Mouse (Mus musculus) midbrain, embryonic 13.5 days (tissue): ENCODE results near the gene C330021F23Rik. TPM values are rescaled to one million over a fixed set of nuclear protein-coding genes. Genes with fewer than 3 reads are reported as not detected.
A peak's percentile ranks its signal among the peaks of the same experiment; 100 is the strongest.

ENCODE experiments used
- ATAC-seq: fragments of 200-750 bp; cut with Nextera tagmentation; 2 replicates; pipeline ENCODE4 v1.8.0; 2017; ENCODE audit warnings: mild to moderate bottlenecking, moderate TSS enrichment, moderate library complexity
- H3K27ac ChIP-seq: fragments of 300-500 bp; sonication (generic); 2 replicates; pipeline ENCODE4 v1.5.1; 2015; ENCODE audit warnings: inconsistent platforms, mild to moderate bottlenecking, moderate library complexity
- H3K27me3 ChIP-seq: fragments of 300-500 bp; sonication (generic); 2 replicates; pipeline ENCODE4 v1.6.1; 2015; ENCODE audit warnings: mild to moderate bottlenecking, inconsistent platforms
- H3K36me3 ChIP-seq: fragments of 300-500 bp; sonication (generic); 2 replicates; pipeline ENCODE4 v1.6.1; 2015; ENCODE audit warnings: mild to moderate bottlenecking, inconsistent platforms
- H3K4me1 ChIP-seq: fragments of 300-500 bp; sonication (generic); replicated peaks from 2 replicates; pipeline ENCODE4 v1.6.1; 2015; ENCODE audit warnings: inconsistent platforms
- H3K4me2 ChIP-seq: fragments of 300-500 bp; sonication (generic); replicated peaks from 2 replicates; pipeline ENCODE4 v1.6.1; 2015; ENCODE audit warnings: moderate library complexity, mild to moderate bottlenecking, inconsistent platforms
- H3K4me3 ChIP-seq: fragments of 300-500 bp; sonication (generic); replicated peaks from 2 replicates; pipeline ENCODE4 v1.5.1; 2015; ENCODE audit warnings: mild to moderate bottlenecking, inconsistent platforms
- H3K9ac ChIP-seq: fragments of 300-500 bp; sonication (generic); replicated peaks from 2 replicates; pipeline ENCODE4 v1.6.1; 2015; ENCODE audit warnings: mild to moderate bottlenecking, inconsistent platforms
- H3K9me3 ChIP-seq: fragments of 300-500 bp; sonication (generic); 2 replicates; pipeline ENCODE4 v1.6.1; 2016; ENCODE audit warnings: mild to moderate bottlenecking, inconsistent platforms
- WGBS: fragments of 180-500 bp; shearing (Covaris S2); methylation state at CpG from one replicate; pipeline ENCODE4 v1.1.7; 2015; 5-methylcytosine and 5-hydroxymethylcytosine counted together
- polyA plus RNA-seq: library from polyadenylated mRNA; unstranded; fragments of >200 nt; fragmentation: Nextera tagmentation; extraction: Ambion mirVana; gene quantifications from 2 replicates; pipeline ENCODE4 v1.2.1, GENCODE M21; 2015

Gene C330021F23Rik
- polyA plus RNA-seq, 1 experiment from 2014 or later = 1.3 TPM

- no peak for ATAC-seq
- 56% methylated on average over 5 of the region's 5 CpGs for WGBS
- Histone ChIP-seq H3K4me3 (no peak overlapping the region), H3K9me3 (no peaks in the 10 kb centered on the region), H3K4me2 (no peak overlapping the region), H3K9ac (no peak overlapping the region), H3K4me1 (peaks cover 15% of the 10 kb centered on the region), H3K36me3 (no peaks in the 10 kb centered on the region; the same call in 1 of the 2 replicates), H3K27ac (no peak overlapping the region), H3K27me3 (peaks cover 28% of the 10 kb centered on the region)
Measured at GRCm38 (mm10) chr8:3626971-3627370, 59.2 kb downstream of the C330021F23Rik start.

DNA sequence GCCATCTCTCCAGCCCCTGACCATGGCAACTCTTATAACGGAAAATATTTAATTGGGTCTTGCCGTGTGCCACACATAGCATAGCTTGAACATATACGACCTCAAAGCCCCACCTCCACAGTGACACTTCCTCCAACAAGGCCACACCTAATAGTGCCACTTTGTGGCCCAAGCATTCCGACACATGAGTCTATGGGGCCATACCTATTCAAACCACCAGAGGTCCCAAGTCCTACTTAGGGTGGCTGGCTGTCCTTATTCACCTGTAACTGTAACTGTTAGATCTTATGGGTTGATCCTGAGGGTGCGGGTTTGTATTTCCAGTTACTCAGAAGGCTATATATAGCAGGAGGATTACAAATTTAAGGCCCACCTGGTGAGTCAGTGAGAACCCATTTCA is 60.2 kb downstream of the C330021F23Rik start:
- peaks cover 8% of the 10 kb centered on the region for H3K4me1 ChIP-seq
- no peaks in the 10 kb centered on the region; the same call in 1 of the 2 replicates for H3K36me3 ChIP-seq
- no peak overlapping the region for H3K9ac ChIP-seq
- H3K9me3 ChIP-seq = no peaks in the 10 kb centered on the region
- H3K27me3 ChIP-seq = peaks cover 28% of the 10 kb centered on the region
- no peak overlapping the region for H3K27ac ChIP-seq
- WGBS = 32% methylated on average over 5 of the region's 5 CpGs
- ATAC-seq = no peak
- no peak overlapping the region for H3K4me3 ChIP-seq
- no peak overlapping the region for H3K4me2 ChIP-seq

- no peaks in the 10 kb centered on the region for H3K36me3 ChIP-seq
- 6% methylated on average over 47 of the region's 47 CpGs for WGBS
- H3K4me3 ChIP-seq = peak within 1 kb of the TSS; percentile 52
- H3K9ac ChIP-seq = peak within 1 kb of the TSS; percentile 56; the same call in 1 of the 2 replicates
- H3K4me1 ChIP-seq = peaks cover 8% of the 10 kb centered on the region
- no peaks in the 10 kb centered on the region for H3K9me3 ChIP-seq
- no peak within 1 kb of the TSS for H3K27ac ChIP-seq
- H3K4me2 ChIP-seq = peak within 1 kb of the TSS; percentile 71
- peaks cover 28% of the 10 kb centered on the region for H3K27me3 ChIP-seq
- peak; percentile 73 for ATAC-seq
Measured at GRCm38 (mm10) chr8:3630647-3631477, 63.1 kb downstream of the C330021F23Rik start, which contains the start of gene Stxbp2. TSS of gene Stxbp2 (plus strand) at chr8:3630955.

DNA sequence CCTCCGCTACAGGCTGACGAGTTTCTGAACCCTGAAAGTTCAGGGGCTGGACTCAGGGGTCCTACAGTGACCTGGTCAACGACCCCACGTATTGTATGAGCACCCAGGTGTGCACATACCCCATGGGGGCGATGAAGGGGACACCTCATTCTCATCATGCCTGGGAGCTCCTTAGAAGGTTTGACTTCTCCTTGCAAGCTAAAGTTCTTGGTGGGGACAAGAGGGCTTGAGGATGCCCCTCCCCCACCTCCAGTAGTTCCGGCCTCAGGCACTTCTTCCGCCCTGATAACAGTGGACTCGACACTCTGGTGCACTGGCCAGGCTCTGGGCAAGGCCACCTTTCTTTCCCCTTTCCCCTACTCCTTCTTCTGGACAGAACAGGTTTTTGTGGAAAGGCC is 63.7 kb downstream of the C330021F23Rik start:
- Histone ChIP-seq H3K4me1 (peaks cover 8% of the 10 kb centered on the region), H3K9me3 (no peaks in the 10 kb centered on the region), H3K4me2 (peak overlapping the region; percentile 71), H3K27me3 (peaks cover 28% of the 10 kb centered on the region), H3K4me3 (peak overlapping the region; percentile 52), H3K27ac (no peak overlapping the region), H3K36me3 (no peaks in the 10 kb centered on the region), H3K9ac (0 out of 2 replicates have a peak overlapping the region, but pooled peaks have one; percentile 56)
- peak; percentile 3; the same call in 1 of the 2 replicates for ATAC-seq
- 21% methylated on average over 8 of the region's 8 CpGs for WGBS

Other genes starting within 250 kb of the C330021F23Rik start
- gene A430078G23Rik, start 214.6 kb upstream of the C330021F23Rik start, polyA plus RNA-seq = not detected in 2 replicates
- 10.4 and 12.5 TPM in 2 replicates for gene Arhgef18, start 175.0 kb upstream of the C330021F23Rik start, polyA plus RNA-seq
- 4.4 and 5.3 TPM in 2 replicates for gene Pex11g, start 100.3 kb upstream of the C330021F23Rik start, polyA plus RNA-seq
- gene Tex45, start 97.1 kb upstream of the C330021F23Rik start, polyA plus RNA-seq = 0.17 and 0.23 TPM in 2 replicates
- 85.1 and 90.0 TPM in 2 replicates for gene Zfp358, start 74.9 kb upstream of the C330021F23Rik start, polyA plus RNA-seq
- 93.4 and 99.6 TPM in 2 replicates for gene Mcoln1, start 67.5 kb upstream of the C330021F23Rik start, polyA plus RNA-seq
- gene Pnpla6, start 52.6 kb upstream of the C330021F23Rik start, polyA plus RNA-seq = 33.0 and 34.1 TPM in 2 replicates
- gene Camsap3, start 19.3 kb downstream of the C330021F23Rik start, polyA plus RNA-seq = 30.4 and 35.6 TPM in 2 replicates
- gene Xab2, start 53.3 kb downstream of the C330021F23Rik start, polyA plus RNA-seq = 58.6 and 63.2 TPM in 2 replicates
- gene Pet100, start 53.6 kb downstream of the C330021F23Rik start, polyA plus RNA-seq = 117 and 119 TPM in 2 replicates
- gene Pcp2, start 57.6 kb downstream of the C330021F23Rik start, polyA plus RNA-seq = 0.50 and 0.55 TPM in 2 replicates
- gene Stxbp2, start 63.0 kb downstream of the C330021F23Rik start, polyA plus RNA-seq = 28.8 and 31.3 TPM in 2 replicates
- gene Retn, start 87.8 kb downstream of the C330021F23Rik start, polyA plus RNA-seq = 0.24 and 0.48 TPM in 2 replicates
- 0.40 TPM in 1 of 2 replicates, not detected in the other for gene Mcemp1, start 97.8 kb downstream of the C330021F23Rik start, polyA plus RNA-seq
- gene Fcor, start 104.4 kb downstream of the C330021F23Rik start, polyA plus RNA-seq = 9.6 and 12.4 TPM in 2 replicates
- 58.6 and 60.2 TPM in 2 replicates for gene Trappc5, start 108.3 kb downstream of the C330021F23Rik start, polyA plus RNA-seq
- 0.23 and 0.61 TPM in 2 replicates for gene Fcer2a, start 126.2 kb downstream of the C330021F23Rik start, polyA plus RNA-seq
- not detected in 2 replicates for gene Clec4g, start 152.7 kb downstream of the C330021F23Rik start, polyA plus RNA-seq
- gene Cd209a, start 181.0 kb downstream of the C330021F23Rik start, polyA plus RNA-seq = not detected in 2 replicates